Comparison of ENCODE assay signal across 10 mouse cellular contexts in the genomic region with DNA sequence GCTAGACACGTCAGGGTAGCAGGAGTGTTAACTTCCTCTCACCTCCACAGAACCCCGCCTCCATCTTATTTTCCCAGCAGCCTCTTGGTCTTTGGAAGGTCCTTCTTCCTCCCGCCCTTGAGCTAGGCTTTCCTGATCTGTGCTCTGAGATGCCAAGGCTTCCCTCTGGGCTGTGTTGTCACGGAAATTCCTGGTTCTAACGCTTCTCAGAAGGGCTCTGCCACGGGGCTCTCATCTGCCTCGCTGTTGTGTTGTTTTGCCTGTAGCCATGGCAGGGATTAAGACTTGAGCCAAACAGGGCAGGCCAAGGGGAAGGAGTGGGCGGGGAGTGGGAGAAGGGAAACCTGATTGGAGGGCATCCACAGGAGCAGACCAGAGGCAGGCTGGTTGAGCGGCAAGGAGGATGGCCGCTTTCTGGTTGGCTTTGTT. TPM values are rescaled to one million over a fixed set of nuclear protein-coding genes. Genes with fewer than 3 reads are reported as not detected.
A peak's percentile ranks its signal among the peaks of the same experiment; 100 is the strongest.
DNase-seq lines count a peak whose midpoint lies in the region; ATAC-seq and TF ChIP-seq lines count a peak whose summit lies in the region.
"Had no signal": no experiment of that assay in that cellular context is flagged by ENCODE, and none has a peak within 500 bp of the region (broad histone marks: within the 10 kb centered on the region; RNA-seq: fewer than 3 reads in every experiment).

No protein-coding gene starts in this region.

- intact Hi-C loops in heart, adult 2 months (cut with DNase I) = loop anchor here (2.0 kb wide), 1 partner anchor 27 kb away; a partner anchor contains a TSS

- no peaks in the 10 kb centered on the region for H3K9me3 ChIP-seq in embryonic facial prominence, embryonic 10.5 days
- no peaks in the 10 kb centered on the region for H3K9me3 ChIP-seq in lung, embryonic 15.5 days
- H3K9me3 ChIP-seq: liver, embryonic 13.5 days had no signal

- H3K4me3 ChIP-seq in embryonic facial prominence, embryonic 10.5 days = peak overlapping the region; percentile 45
- H3K4me3 ChIP-seq in heart, adult 2 months = no peak overlapping the region
- H3K4me3 ChIP-seq in lung, embryonic 15.5 days = no peak overlapping the region
- H3K4me3 ChIP-seq: liver, embryonic 13.5 days had no signal

- H3K4me1 ChIP-seq in embryonic facial prominence, embryonic 10.5 days = peaks cover 18% of the 10 kb centered on the region
- H3K4me1 ChIP-seq in heart, adult 2 months (ENCODE audit: control insufficient read depth, insufficient read depth, low read length) = peaks cover 15% of the 10 kb centered on the region
- peaks cover 25% of the 10 kb centered on the region for H3K4me1 ChIP-seq in lung, embryonic 15.5 days

- peak; percentile 70 to 73 for DNase-seq in right cerebral cortex, postnatal 10 days (ENCODE audit: low spot score in 2 of 2)
- DNase-seq in right cerebral cortex, postnatal 36 days (ENCODE audit: low spot score in 2 of 2) = no peak
- DNase-seq in embryonic facial prominence, embryonic 10.5 days (ENCODE audit: low spot score) = peak; percentile 79
- peak; percentile 77 to 86 for DNase-seq in heart, adult 2 months
- peak; percentile 26 for DNase-seq in kidney, adult 9 months
- peak; percentile 69 for DNase-seq in retina, embryonic 14.5 days (ENCODE audit: low spot score)
- no peak for DNase-seq in B cell, adult 2 months
- DNase-seq: liver, embryonic 13.5 days had no signal

- H3K36me3 ChIP-seq in embryonic facial prominence, embryonic 10.5 days (replicated peaks) = no peaks in the 10 kb centered on the region
- no peaks in the 10 kb centered on the region for H3K36me3 ChIP-seq in heart, adult 2 months (ENCODE audit: control insufficient read depth, insufficient read depth, low read length)
- no peaks in the 10 kb centered on the region for H3K36me3 ChIP-seq in lung, embryonic 15.5 days
- H3K36me3 ChIP-seq: liver, embryonic 13.5 days had no signal

- no peak for TF ChIP-seq EP300 in heart, adult 2 months (IDR thresholded peaks at IDR 0.05; ENCODE audit: insufficient read depth, low read depth, low read length)

- no peak overlapping the region for H3K9ac ChIP-seq in heart, adult 2 months (ENCODE audit: low read depth, low read length)
- no peak overlapping the region for H3K9ac ChIP-seq in lung, embryonic 15.5 days
- H3K9ac ChIP-seq: liver, embryonic 13.5 days had no signal

- TF ChIP-seq CTCF in heart, adult 2 months (IDR thresholded peaks at IDR 0.05) = no peak

- WGBS in embryonic facial prominence, embryonic 10.5 days = 22% methylated on average over 10 of the region's 10 CpGs
- 24% methylated on average over 10 of the region's 10 CpGs for WGBS in heart, adult 2 months
- WGBS in lung, embryonic 15.5 days = 40% methylated on average over 10 of the region's 10 CpGs

- ATAC-seq in lung, embryonic 15.5 days (ENCODE audit: borderline replicate concordance, extremely low read depth, low FRiP score, low TSS enrichment) = 0 out of 2 replicates have a peak, but pooled peaks have one; percentile 24
- ATAC-seq: Patski had no signal

- H3K27me3 ChIP-seq in embryonic facial prominence, embryonic 10.5 days (replicated peaks; ENCODE audit: low read depth, poor library complexity, severe bottlenecking) = no peaks in the 10 kb centered on the region
- no peaks in the 10 kb centered on the region for H3K27me3 ChIP-seq in heart, adult 2 months (ENCODE audit: control insufficient read depth, insufficient read depth, low read length)
- H3K27me3 ChIP-seq in lung, embryonic 15.5 days = no peaks in the 10 kb centered on the region
- H3K27me3 ChIP-seq: liver, embryonic 13.5 days; Patski had no signal

- peak overlapping the region; percentile 79 for H3K27ac ChIP-seq in embryonic facial prominence, embryonic 10.5 days (replicated peaks)
- H3K27ac ChIP-seq in heart, adult 2 months = peak overlapping the region; percentile 53
- no peak overlapping the region; the same call in 1 of the 2 replicates for H3K27ac ChIP-seq in lung, embryonic 15.5 days
- H3K27ac ChIP-seq: liver, embryonic 13.5 days had no signal

- H3K4me2 ChIP-seq in lung, embryonic 15.5 days = peak overlapping the region; percentile 33; the same call in 1 of the 2 replicates
- H3K4me2 ChIP-seq: liver, embryonic 13.5 days had no signal

- 0 out of 2 replicates have a peak, but pooled peaks have one; percentile 21 for TF ChIP-seq POLR2A in heart, adult 2 months (IDR thresholded peaks at IDR 0.05; ENCODE audit: insufficient read depth, low read depth, low read length)

- no peaks in the 10 kb centered on the region for H3K79me2 ChIP-seq in heart, adult 2 months (replicated peaks; ENCODE audit: control insufficient read depth, insufficient read depth, low read length)

RNA-seq across cellular contexts. Expression of a gene that starts 26.8 kb away (rescaled TPM):
- polyA plus RNA-seq in embryonic facial prominence, embryonic 10.5 days (2016; fragmentation: Nextera tagmentation; extraction: Ambion mirVana) = 0.15 and 0.48 TPM in 2 replicates
- 10 to 100 TPM in 1 of 2 experiments, 1 to 10 TPM in 1; 7.5 to 15.9 TPM for total RNA-seq in heart, adult 2 months (2021)
- polyA plus RNA-seq in heart, adult 2 months (2012; rRNA removed) = 4.3 and 4.6 TPM in 2 replicates
- 0.89 and 1.6 TPM in 2 replicates for polyA plus RNA-seq in lung, embryonic 15.5 days (2015; fragmentation: Nextera tagmentation; extraction: Ambion mirVana)

Comparison
In these comparisons a context has a peak if more than half of its experiments do, and no peak if none do; other contexts are left out.
1. DNase-seq: peak in right cerebral cortex, postnatal 10 days (2 of 2), embryonic facial prominence, embryonic 10.5 days (single experiment), heart, adult 2 months (2 of 2), kidney, adult 9 months (single experiment) and retina, embryonic 14.5 days (single experiment); none in right cerebral cortex, postnatal 36 days (0 of 2) and B cell, adult 2 months (0 of 2).